18 mouse cellular contexts compared by ENCODE assay signal in genomic region chr5:24280523-24280922, GRCm38 (mm10).
DNase-seq lines count a peak whose midpoint lies in the region; ATAC-seq and TF ChIP-seq lines count a peak whose summit lies in the region.
"Had no signal": no experiment of that assay in that cellular context is flagged by ENCODE, and none has a peak within 500 bp of the region (broad histone marks: within the 10 kb centered on the region; RNA-seq: fewer than 3 reads in every experiment).

No protein-coding gene starts in this region.

- H3K4me1 ChIP-seq in hindbrain, embryonic 10.5 days (replicated peaks): peaks cover 23% of the 10 kb centered on the region
- H3K4me1 ChIP-seq in hindbrain, embryonic 14.5 days (replicated peaks; ENCODE audit: control insufficient read depth, insufficient read depth, low read length): no peaks in the 10 kb centered on the region
- H3K4me1 ChIP-seq in forebrain, embryonic 14.5 days (ENCODE audit: control insufficient read depth, insufficient read depth, low read length): peaks cover 10% of the 10 kb centered on the region; the same call in 1 of the 2 replicates
- H3K4me1 ChIP-seq in olfactory bulb, adult 2 months (ENCODE audit: control insufficient read depth, insufficient read depth, low read length): peaks cover 17% of the 10 kb centered on the region
- H3K4me1 ChIP-seq: limb, embryonic 15.5 days had no signal

- H3K4me2 ChIP-seq in hindbrain, embryonic 14.5 days (replicated peaks): no peak overlapping the region
- no peak overlapping the region for H3K4me2 ChIP-seq in forebrain, embryonic 14.5 days (ENCODE audit: low read length)
- H3K4me2 ChIP-seq: limb, embryonic 15.5 days; neural tube, embryonic 12.5 days had no signal

- no peak for TF ChIP-seq POLR2A in olfactory bulb, adult 2 months (IDR thresholded peaks at IDR 0.05; ENCODE audit: insufficient read depth, low read depth, low read length)

- H3K9ac ChIP-seq in hindbrain, embryonic 14.5 days: no peak overlapping the region
- H3K9ac ChIP-seq in forebrain, embryonic 14.5 days (ENCODE audit: low read length): 0 out of 2 replicates have a peak overlapping the region, but pooled peaks have one; percentile 13
- H3K9ac ChIP-seq: limb, embryonic 15.5 days; neural tube, embryonic 12.5 days had no signal

- peak overlapping the region; percentile 84 for H3K27ac ChIP-seq in hindbrain, embryonic 10.5 days
- H3K27ac ChIP-seq in hindbrain, embryonic 14.5 days: no peak overlapping the region
- H3K27ac ChIP-seq in forebrain, embryonic 14.5 days (ENCODE audit: low read depth, low read length): no peak overlapping the region
- H3K27ac ChIP-seq in olfactory bulb, adult 2 months (ENCODE audit: insufficient read depth, low read depth, low read length): 0 out of 2 replicates have a peak overlapping the region, but pooled peaks have one; percentile 63
- H3K27ac ChIP-seq: limb, embryonic 15.5 days; neural tube, embryonic 12.5 days had no signal

- no peak for TF ChIP-seq CTCF in olfactory bulb, adult 2 months (IDR thresholded peaks at IDR 0.05; ENCODE audit: insufficient read depth, low read depth, low read length)

- no peaks in the 10 kb centered on the region for H3K36me3 ChIP-seq in hindbrain, embryonic 10.5 days
- H3K36me3 ChIP-seq in hindbrain, embryonic 14.5 days (replicated peaks; ENCODE audit: control insufficient read depth, insufficient read depth): no peaks in the 10 kb centered on the region
- no peaks in the 10 kb centered on the region for H3K36me3 ChIP-seq in forebrain, embryonic 14.5 days (ENCODE audit: control insufficient read depth, insufficient read depth, low read length)
- H3K36me3 ChIP-seq: limb, embryonic 15.5 days; neural tube, embryonic 12.5 days had no signal

- DNase-seq in hindbrain, embryonic 10.5 days (ENCODE audit: low spot score): peak; percentile 50
- no peak for DNase-seq in hindbrain, embryonic 14.5 days (ENCODE audit: low spot score)
- peak; percentile 51 for DNase-seq in embryo, embryonic 10.5 days (ENCODE audit: low spot score)
- DNase-seq in forebrain, embryonic 14.5 days (ENCODE audit: low spot score): peak; percentile 41
- no peak for DNase-seq in spleen, postnatal 4 days (ENCODE audit: low spot score in 2 of 2)
- no peak for DNase-seq in thymus, postnatal 0 days (ENCODE audit: low spot score)
- DNase-seq in gastrocnemius, postnatal 4 days (ENCODE audit: low spot score in 2 of 2): no peak
- DNase-seq: adrenal gland, adult 8-10 months; cerebellum, adult 18-20 months; cerebellum, postnatal 36 days; gastrocnemius, postnatal 14 days; kidney, adult 8-10 months; lung, postnatal 14 days; right cerebral cortex, postnatal 4 days; thymus, postnatal 4 days had no signal

- whole genome bisulfite sequencing in hindbrain, embryonic 10.5 days: 47% methylated on average over 2 of the region's 2 CpGs
- 32% methylated on average over 2 of the region's 2 CpGs for WGBS in hindbrain, embryonic 14.5 days
- WGBS in forebrain, embryonic 14.5 days: 27% methylated on average over 2 of the region's 2 CpGs
- 45% methylated on average over 2 of the region's 2 CpGs for WGBS in olfactory bulb, adult 2 months

- no peaks in the 10 kb centered on the region for H3K27me3 ChIP-seq in hindbrain, embryonic 10.5 days (ENCODE audit: insufficient read depth, poor library complexity, severe bottlenecking)
- H3K27me3 ChIP-seq in hindbrain, embryonic 14.5 days (ENCODE audit: control insufficient read depth, insufficient read depth, low read length): no peaks in the 10 kb centered on the region
- no peaks in the 10 kb centered on the region for H3K27me3 ChIP-seq in forebrain, embryonic 14.5 days (replicated peaks; ENCODE audit: control insufficient read depth, insufficient read depth, low read length)
- H3K27me3 ChIP-seq: limb, embryonic 15.5 days; neural tube, embryonic 12.5 days had no signal

- no peak overlapping the region for H3K4me3 ChIP-seq in hindbrain, embryonic 10.5 days
- H3K4me3 ChIP-seq in hindbrain, embryonic 14.5 days (replicated peaks; ENCODE audit: low read length): no peak overlapping the region
- no peak overlapping the region for H3K4me3 ChIP-seq in forebrain, embryonic 14.5 days (ENCODE audit: low read depth, low read length)
- H3K4me3 ChIP-seq in olfactory bulb, adult 2 months (ENCODE audit: insufficient read depth, low read depth, low read length): no peak overlapping the region
- H3K4me3 ChIP-seq: limb, embryonic 15.5 days; neural tube, embryonic 12.5 days had no signal

- ATAC-seq in hindbrain, embryonic 14.5 days (ENCODE audit: low FRiP score): no peak
- ATAC-seq in forebrain, embryonic 14.5 days: 0 out of 2 replicates have a peak, but pooled peaks have one; percentile 32

- H3K9me3 ChIP-seq in hindbrain, embryonic 10.5 days: no peaks in the 10 kb centered on the region
- H3K9me3 ChIP-seq in hindbrain, embryonic 14.5 days (ENCODE audit: control insufficient read depth, low read length): no peaks in the 10 kb centered on the region
- no peaks in the 10 kb centered on the region for H3K9me3 ChIP-seq in forebrain, embryonic 14.5 days (replicated peaks; ENCODE audit: control insufficient read depth, low read length)
- H3K9me3 ChIP-seq: limb, embryonic 15.5 days; neural tube, embryonic 12.5 days had no signal

Comparison
In these comparisons a context has a peak if more than half of its experiments do, and no peak if none do; other contexts are left out.
1. DNase-seq: peak in hindbrain, embryonic 10.5 days (single experiment), embryo, embryonic 10.5 days (single experiment) and forebrain, embryonic 14.5 days (single experiment); none in hindbrain, embryonic 14.5 days (single experiment), spleen, postnatal 4 days (0 of 2), thymus, postnatal 0 days (single experiment) and gastrocnemius, postnatal 4 days (0 of 2).
2. H3K27ac ChIP-seq: peak in hindbrain, embryonic 10.5 days (single experiment) and olfactory bulb, adult 2 months (single experiment); none in hindbrain, embryonic 14.5 days (single experiment) and forebrain, embryonic 14.5 days (single experiment).